Mouse (Mus musculus): ENCODE data around the gene Gm12355. TPM values are rescaled to one million over a fixed set of nuclear protein-coding genes. Genes with fewer than 3 reads are reported as not detected.

The Gm12355 gene
- total RNA-seq, 2 experiments from 2014 or later: 1.1 to 1.4 TPM

DNA sequence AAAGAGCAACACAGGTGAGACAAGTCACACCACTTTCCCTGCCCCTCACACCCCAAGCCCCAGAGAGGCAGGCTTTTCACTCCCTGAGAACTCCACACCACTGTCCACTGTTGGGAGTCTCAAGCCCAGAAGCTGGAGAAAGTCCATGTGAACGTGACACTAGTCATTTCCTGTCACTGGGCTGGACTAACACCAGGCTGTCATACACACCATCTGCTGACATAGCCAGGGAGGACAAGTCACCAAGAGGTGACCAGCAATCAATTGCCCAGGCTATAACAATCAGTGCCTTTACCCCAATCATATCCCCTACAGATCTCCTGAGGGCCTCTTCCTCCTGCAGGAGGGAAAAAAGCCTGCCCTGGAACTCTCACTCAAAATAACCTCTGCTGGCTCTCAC, 41.3 kb downstream of the Gm12355 start:
- ATAC-seq (replicated peaks; ENCODE audit: low FRiP score, low TSS enrichment, poor library complexity, severe bottlenecking): no peak

DNA sequence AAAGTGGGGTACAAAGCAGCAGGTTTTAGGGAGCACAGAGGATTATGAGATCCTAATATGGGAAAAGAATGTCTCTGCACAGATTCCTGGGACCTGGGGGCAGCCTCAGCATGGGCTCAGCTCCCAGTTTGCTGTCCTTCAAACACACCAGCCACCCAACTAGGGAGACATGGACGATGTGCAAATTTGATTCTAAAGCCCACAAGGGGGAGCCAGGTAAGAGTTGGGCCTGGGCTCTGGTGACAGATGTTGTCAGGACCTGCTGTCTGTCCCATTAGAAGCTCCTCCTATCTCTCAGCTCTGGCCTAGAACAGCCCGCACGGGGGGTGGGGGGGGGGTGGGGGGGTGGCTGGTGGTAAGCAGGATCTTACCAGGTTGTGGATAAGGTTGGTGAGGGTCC, 41.9 kb downstream of the Gm12355 start:
- ATAC-seq (replicated peaks; ENCODE audit: low FRiP score, low TSS enrichment, poor library complexity, severe bottlenecking): no peak

DNA sequence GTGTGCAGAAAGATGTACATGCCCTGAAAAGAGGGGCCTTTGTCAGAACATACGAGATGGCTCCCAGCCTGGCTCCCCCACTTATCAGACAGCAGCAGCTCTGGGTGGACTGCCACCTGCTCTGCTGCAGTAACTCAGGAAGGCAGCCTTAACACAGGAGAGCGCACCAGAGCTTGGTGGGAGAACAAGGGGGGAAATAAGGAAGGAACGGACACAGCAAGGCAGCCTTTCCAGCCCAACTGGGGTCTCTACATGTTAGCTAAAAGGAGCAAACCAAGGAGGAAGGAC, 42.3 kb downstream of the Gm12355 start:
- ATAC-seq (replicated peaks; ENCODE audit: low FRiP score, low TSS enrichment, poor library complexity, severe bottlenecking): peak; percentile 48

DNA sequence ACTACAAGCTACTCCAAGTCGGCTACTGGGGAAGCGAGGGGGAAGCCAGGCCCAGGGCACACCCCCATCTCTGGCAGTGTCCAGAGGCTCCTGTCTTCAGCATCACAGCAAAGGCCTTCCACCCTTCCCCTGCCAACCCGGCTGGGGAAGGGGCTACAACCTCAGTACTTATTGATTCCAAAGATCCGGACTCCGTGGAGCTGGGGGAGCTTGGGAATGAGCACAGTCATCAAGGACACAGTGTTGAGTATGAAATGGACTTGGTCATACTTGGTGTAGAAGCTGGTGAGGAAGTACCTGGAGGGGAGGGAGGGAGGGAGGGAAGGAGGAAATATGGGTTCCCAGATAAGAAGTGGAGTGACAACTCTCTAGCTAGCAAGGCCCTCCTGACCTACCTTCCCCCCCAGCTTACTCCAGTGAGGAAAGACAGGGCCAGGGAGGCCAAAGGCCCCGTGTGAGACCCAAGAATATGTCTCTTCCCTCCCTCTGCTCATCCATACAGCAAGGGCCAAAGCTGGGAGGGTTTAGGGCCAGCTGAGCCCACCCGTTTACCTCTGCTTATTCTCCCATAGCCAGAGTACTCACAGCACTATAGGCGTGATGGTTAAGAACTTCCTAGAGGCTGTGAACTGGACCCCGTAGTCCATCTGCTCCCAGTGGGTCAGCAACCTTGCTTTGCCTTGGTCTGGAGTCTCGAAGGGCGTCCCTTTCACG, 42.8 kb downstream of the Gm12355 start:
- peak; percentile 20; the same call in 1 of the 2 replicates for ATAC-seq (replicated peaks; ENCODE audit: low FRiP score, low TSS enrichment, poor library complexity, severe bottlenecking)

DNA sequence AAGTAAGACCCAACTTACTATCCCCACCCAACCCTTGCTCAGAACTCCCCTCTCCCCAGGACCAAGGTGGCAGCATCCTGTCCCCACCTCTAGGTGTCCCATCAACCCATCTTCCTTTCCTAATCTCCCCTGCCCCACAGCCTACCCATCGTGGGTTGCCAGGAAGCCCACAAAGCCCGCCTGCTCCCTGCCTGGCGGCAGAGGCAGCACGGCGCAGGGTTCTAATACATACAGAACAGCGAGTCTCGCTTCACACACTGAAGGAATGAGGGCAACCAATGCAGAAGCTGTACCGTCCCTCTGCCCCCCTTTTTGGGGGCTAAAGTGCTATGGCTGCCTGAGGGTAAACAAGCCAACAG, 43.5 kb downstream of the Gm12355 start:
- peak; percentile 24 for ATAC-seq (replicated peaks; ENCODE audit: low FRiP score, low TSS enrichment, poor library complexity, severe bottlenecking)

DNA sequence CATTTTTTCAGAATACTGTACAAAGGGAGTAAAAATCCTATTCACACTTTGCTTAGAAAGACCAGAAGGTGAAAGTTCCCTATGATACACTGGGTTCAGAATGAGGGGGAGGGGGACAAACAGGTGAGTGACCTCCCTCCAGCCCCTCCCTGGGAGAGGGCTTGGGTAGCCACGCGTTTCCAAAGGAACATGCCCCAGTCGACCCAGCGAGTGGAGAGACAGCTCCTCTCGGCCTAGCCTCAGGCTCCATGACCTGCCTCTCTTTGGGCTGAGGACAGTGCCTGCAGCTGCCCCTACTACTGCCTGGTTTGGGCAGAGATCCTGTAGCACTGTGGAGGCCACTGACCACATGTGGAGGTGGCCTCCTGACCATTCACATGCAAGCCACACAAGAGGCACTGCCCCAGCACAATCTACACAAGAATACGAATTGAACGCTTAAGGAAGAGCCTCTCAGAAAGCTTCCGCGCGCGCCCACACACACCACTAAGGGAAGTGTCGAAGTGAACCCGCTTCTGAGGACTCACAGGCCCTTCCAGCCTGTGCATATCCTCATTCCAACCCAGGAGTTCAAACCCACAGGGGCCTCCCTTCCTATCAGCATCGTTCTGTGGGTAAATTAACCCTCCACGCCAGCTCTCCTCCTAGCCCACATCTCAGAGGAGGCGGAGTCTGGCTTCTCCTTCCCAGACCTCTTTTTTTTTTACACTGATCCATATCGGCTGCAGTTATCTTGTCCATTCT, 44.0 kb downstream of the Gm12355 start:
- peak; percentile 34 for ATAC-seq (replicated peaks; ENCODE audit: low FRiP score, low TSS enrichment, poor library complexity, severe bottlenecking)

DNA sequence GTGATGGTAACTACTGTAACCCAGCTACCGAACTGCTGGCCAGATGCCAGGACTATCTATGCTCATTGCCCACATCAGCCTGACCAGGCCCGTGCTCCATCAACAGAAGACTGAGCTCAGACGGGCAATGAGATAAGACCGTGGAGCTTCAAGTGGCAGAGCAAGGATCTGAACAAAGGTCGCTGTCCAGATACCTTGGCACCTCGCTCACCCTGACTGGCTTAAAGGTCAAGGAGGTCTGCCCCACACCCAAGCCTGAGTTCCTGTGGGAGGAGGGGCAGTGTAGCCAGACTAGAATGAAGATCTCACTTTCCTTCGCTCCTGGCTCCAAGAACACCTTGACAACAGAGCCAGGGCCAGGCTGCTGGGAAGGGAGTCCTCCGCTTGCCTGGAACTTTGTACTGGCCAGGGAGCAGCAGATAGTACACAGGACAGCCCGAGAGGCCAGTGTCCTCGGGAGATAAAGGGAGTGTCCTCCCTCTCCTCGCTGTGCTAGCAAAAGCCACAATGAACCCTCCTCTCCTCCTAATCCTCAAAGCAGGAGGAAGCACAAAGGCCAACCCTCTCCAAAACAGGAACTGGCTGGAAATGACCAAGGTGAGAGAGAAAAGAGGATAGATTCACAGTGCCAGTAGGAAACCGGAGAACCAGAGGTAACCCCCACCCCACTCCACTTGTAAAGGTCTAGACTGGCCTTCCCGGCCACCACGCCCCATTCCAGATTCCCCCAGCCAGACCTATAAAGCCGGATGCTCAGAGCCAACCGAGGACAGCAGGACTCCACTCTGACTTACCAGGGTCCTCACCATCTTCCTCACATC, 45.0 kb downstream of the Gm12355 start:
- peak; percentile 48 for ATAC-seq (replicated peaks; ENCODE audit: low FRiP score, low TSS enrichment, poor library complexity, severe bottlenecking)

DNA sequence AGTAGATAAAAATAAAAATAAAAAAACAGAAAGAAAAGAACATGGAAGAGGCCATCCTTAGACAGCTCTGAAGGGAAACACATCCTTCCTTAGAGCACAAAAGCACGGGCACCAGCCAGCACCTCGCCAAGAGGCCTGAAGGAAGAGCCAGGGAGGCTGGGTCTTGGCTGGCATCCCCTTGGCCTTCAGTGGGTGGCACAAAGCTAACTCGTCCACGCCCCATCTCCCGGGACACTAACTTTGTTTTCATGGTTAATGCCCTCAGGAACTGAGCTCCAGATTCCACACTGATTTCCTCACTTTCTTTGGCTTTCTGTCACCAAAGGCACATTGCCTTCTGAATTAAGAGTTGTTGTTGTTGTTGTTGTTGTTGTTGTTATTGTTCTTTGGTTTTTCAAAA, 47.7 kb downstream of the Gm12355 start:
- ATAC-seq (replicated peaks; ENCODE audit: low FRiP score, low TSS enrichment, poor library complexity, severe bottlenecking): no peak

Other genes starting within 250 kb of the Gm12355 start
- gene Tcap, start 241.8 kb downstream of the Gm12355 start, total RNA-seq (2014; fragmentation: Nextera tagmentation): not detected in 2 replicates
- not detected in 2 replicates for gene Tcap, start 241.8 kb downstream of the Gm12355 start, total RNA-seq (2017)
- gene Pnmt, start 239.2 kb downstream of the Gm12355 start, total RNA-seq (2014; fragmentation: Nextera tagmentation): not detected in 2 replicates
- gene Pnmt, start 239.2 kb downstream of the Gm12355 start, total RNA-seq (2017): not detected in 2 replicates
- 6.4 and 10.6 TPM in 2 replicates for gene Pgap3, start 225.2 kb downstream of the Gm12355 start, total RNA-seq (2014; fragmentation: Nextera tagmentation)
- 1.6 and 5.4 TPM in 2 replicates for gene Pgap3, start 225.2 kb downstream of the Gm12355 start, total RNA-seq (2017)
- gene Erbb2, start 213.2 kb downstream of the Gm12355 start, total RNA-seq (2014; fragmentation: Nextera tagmentation): not detected in 2 replicates
- gene Erbb2, start 213.2 kb downstream of the Gm12355 start, total RNA-seq (2017): not detected in 2 replicates
- 75.6 and 75.9 TPM in 2 replicates for gene Mien1, start 186.7 kb downstream of the Gm12355 start, total RNA-seq (2014; fragmentation: Nextera tagmentation)
- gene Mien1, start 186.7 kb downstream of the Gm12355 start, total RNA-seq (2017): 15.7 and 32.3 TPM in 2 replicates
- 0.82 and 1.7 TPM in 2 replicates for gene Grb7, start 179.3 kb downstream of the Gm12355 start, total RNA-seq (2014; fragmentation: Nextera tagmentation)
- gene Grb7, start 179.3 kb downstream of the Gm12355 start, total RNA-seq (2017): not detected in 2 replicates
- gene Ikzf3, start 79.6 kb downstream of the Gm12355 start, total RNA-seq (2014; fragmentation: Nextera tagmentation): 3.1 and 12.1 TPM in 2 replicates
- 0.46 and 1.9 TPM in 2 replicates for gene Ikzf3, start 79.6 kb downstream of the Gm12355 start, total RNA-seq (2017)
- gene Zpbp2, start 74.6 kb downstream of the Gm12355 start, total RNA-seq (2014; fragmentation: Nextera tagmentation): 5.0 TPM in 1 of 2 replicates, not detected in the other
- 0.99 TPM in 1 of 2 replicates, not detected in the other for gene Zpbp2, start 74.6 kb downstream of the Gm12355 start, total RNA-seq (2017)
- gene Ormdl3, start 38.3 kb downstream of the Gm12355 start, total RNA-seq (2014; fragmentation: Nextera tagmentation): 28.3 and 38.6 TPM in 2 replicates
- 20.7 and 21.7 TPM in 2 replicates for gene Ormdl3, start 38.3 kb downstream of the Gm12355 start, total RNA-seq (2017)
- gene Lrrc3c, start 27.4 kb downstream of the Gm12355 start, total RNA-seq (2014; fragmentation: Nextera tagmentation): not detected in 2 replicates
- gene Lrrc3c, start 27.4 kb downstream of the Gm12355 start, total RNA-seq (2017): not detected in 2 replicates
- gene Gsdma3, start 699 bp upstream of the Gm12355 start, total RNA-seq (2014; fragmentation: Nextera tagmentation): not detected in 2 replicates
- gene Gsdma3, start 699 bp upstream of the Gm12355 start, total RNA-seq (2017): not detected in 2 replicates
- not detected in 2 replicates for gene Gsdma2, start 21.1 kb upstream of the Gm12355 start, total RNA-seq (2014; fragmentation: Nextera tagmentation)
- not detected in 2 replicates for gene Gsdma2, start 21.1 kb upstream of the Gm12355 start, total RNA-seq (2017)
- not detected in 2 replicates for gene Gsdma, start 38.7 kb upstream of the Gm12355 start, total RNA-seq (2014; fragmentation: Nextera tagmentation)
- 0.42 and 0.57 TPM in 2 replicates for gene Gsdma, start 38.7 kb upstream of the Gm12355 start, total RNA-seq (2017)
- 117 and 124 TPM in 2 replicates for gene Psmd3, start 56.9 kb upstream of the Gm12355 start, total RNA-seq (2014; fragmentation: Nextera tagmentation)
- 84.5 and 117 TPM in 2 replicates for gene Psmd3, start 56.9 kb upstream of the Gm12355 start, total RNA-seq (2017)
- gene Csf3, start 75.6 kb upstream of the Gm12355 start, total RNA-seq (2014; fragmentation: Nextera tagmentation): not detected in 2 replicates
- not detected in 2 replicates for gene Csf3, start 75.6 kb upstream of the Gm12355 start, total RNA-seq (2017)
- gene Med24, start 103.8 kb upstream of the Gm12355 start, total RNA-seq (2014; fragmentation: Nextera tagmentation): 62.2 and 78.6 TPM in 2 replicates
- 30.1 and 42.7 TPM in 2 replicates for gene Med24, start 103.8 kb upstream of the Gm12355 start, total RNA-seq (2017)
- 47.5 and 51.0 TPM in 2 replicates for gene Thra, start 115.0 kb upstream of the Gm12355 start, total RNA-seq (2014; fragmentation: Nextera tagmentation)
- 20.4 and 23.3 TPM in 2 replicates for gene Thra, start 115.0 kb upstream of the Gm12355 start, total RNA-seq (2017)
- gene Nr1d1, start 149.7 kb upstream of the Gm12355 start, total RNA-seq (2014; fragmentation: Nextera tagmentation): 4.1 and 8.0 TPM in 2 replicates
- 0.34 and 1.3 TPM in 2 replicates for gene Nr1d1, start 149.7 kb upstream of the Gm12355 start, total RNA-seq (2017)
- gene Msl1, start 169.9 kb upstream of the Gm12355 start, total RNA-seq (2014; fragmentation: Nextera tagmentation): 58.6 and 74.8 TPM in 2 replicates
- 57.8 and 68.3 TPM in 2 replicates for gene Msl1, start 169.9 kb upstream of the Gm12355 start, total RNA-seq (2017)
- 47.6 and 51.8 TPM in 2 replicates for gene Casc3, start 179.2 kb upstream of the Gm12355 start, total RNA-seq (2014; fragmentation: Nextera tagmentation)
- 37.4 and 53.5 TPM in 2 replicates for gene Casc3, start 179.2 kb upstream of the Gm12355 start, total RNA-seq (2017)
- 2.2 TPM in 1 of 2 replicates, not detected in the other for gene Rapgefl1, start 211.1 kb upstream of the Gm12355 start, total RNA-seq (2014; fragmentation: Nextera tagmentation)
- gene Rapgefl1, start 211.1 kb upstream of the Gm12355 start, total RNA-seq (2017): 1.7 TPM in 1 of 2 replicates, not detected in the other
- gene Wipf2, start 238.0 kb upstream of the Gm12355 start, total RNA-seq (2014; fragmentation: Nextera tagmentation): 23.5 and 26.9 TPM in 2 replicates
- gene Wipf2, start 238.0 kb upstream of the Gm12355 start, total RNA-seq (2017): 3.6 and 4.4 TPM in 2 replicates

Data from megakaryocyte-erythroid progenitor cell, adult 5-6 weeks (primary cell).